Mouse (Mus musculus) urinary bladder, adult 2 months (tissue): ENCODE results near the gene Nkx1-1. TPM values are rescaled to one million over a fixed set of nuclear protein-coding genes. Genes with fewer than 3 reads are reported as not detected.

Experiments
- DNase-seq: peaks from one replicate; pipeline ENCODE4 v3.0.0; 2022; ENCODE audit warnings: low spot score
- polyA plus RNA-seq: library from polyadenylated mRNA; depleted of rRNA; stranded (reverse); fragments of >200 nt; gene quantifications from 2 replicates; pipeline ENCODE4 v1.2.3, GENCODE M21; 2012; rRNA removed

The Nkx1-1 gene
- not detected in 2 replicates for polyA plus RNA-seq

- no peak for DNase-seq
Measured at GRCm38 (mm10) chr5:33433201-33434138, at the start of gene Nkx1-1. TSS of gene Nkx1-1 (minus strand) at chr5:33433976.

DNA sequence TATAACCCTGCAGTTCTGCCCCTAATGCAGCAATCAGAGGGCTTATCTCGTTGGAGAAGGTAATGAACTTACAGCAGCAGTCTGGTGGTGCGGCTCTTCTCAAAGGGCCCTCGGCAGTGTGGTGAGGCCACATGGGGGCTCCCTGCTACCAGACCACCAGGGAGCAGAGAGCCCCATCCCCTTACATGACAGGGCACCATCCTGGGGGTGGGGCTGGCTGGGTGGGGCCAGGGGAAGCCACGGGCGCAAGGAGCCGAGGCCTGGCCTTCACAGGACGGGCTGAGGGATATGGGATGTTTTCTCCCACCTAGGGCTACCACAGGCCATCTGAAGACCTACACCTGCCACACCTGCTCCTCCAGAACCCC lies 47.5 kb upstream of the Nkx1-1 start:
- DNase-seq, result no peak

DNA sequence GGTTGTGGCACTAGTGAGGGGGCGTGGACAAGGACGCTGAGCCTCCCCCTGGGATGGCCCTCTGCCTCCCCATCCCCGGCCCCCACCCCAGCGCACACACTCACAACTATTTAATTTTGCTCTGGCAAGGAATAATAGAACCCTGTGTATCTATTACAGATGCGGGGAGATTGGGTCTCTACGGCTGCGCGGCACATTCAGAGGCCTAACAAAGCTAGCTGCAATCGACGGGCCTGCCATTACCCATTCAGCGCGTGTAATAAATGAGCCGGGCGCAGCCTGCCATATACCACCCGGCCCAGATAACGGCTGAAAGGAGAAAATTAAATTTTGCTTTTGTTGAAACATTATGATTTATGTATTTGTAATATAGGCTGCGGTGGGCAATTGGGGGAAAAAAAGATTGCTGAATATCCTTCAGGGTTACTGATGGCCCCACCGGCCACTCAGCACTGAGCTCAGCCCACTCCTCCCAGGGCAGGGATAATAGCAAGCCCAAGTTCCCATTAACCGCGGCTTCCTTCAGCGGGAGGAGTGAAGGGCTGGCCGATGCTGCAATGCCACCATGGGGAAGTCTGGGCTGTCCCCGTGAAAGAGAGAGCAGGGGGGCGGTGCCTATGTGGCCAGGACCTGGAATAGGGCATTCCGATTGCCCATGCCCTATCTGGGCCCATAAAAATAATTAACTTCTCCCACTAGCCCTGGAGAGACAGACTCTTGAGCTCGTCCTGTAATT lies 47.0 kb upstream of the Nkx1-1 start:
- no peak for DNase-seq

DNA sequence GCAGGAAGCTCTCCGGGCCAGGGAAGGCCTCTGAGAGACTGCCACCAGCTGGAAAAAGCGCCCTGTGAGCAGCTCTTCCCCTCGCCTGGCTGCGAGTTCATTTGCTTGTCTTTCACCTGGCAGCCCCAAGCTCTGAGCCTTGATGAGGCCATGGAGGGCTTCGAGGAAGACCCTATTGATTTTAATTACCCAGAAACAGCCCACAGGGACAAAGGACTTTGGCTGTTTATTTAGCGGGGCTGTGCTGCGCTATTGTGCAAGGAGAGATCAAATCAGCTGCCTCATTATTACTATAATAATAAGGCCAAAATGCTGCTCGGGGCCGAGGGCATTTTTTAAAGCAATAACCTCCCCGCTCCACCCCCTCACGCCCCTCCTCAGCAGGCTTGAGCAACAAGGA lies 31.7 kb upstream of the Nkx1-1 start:
- no peak for DNase-seq

DNA sequence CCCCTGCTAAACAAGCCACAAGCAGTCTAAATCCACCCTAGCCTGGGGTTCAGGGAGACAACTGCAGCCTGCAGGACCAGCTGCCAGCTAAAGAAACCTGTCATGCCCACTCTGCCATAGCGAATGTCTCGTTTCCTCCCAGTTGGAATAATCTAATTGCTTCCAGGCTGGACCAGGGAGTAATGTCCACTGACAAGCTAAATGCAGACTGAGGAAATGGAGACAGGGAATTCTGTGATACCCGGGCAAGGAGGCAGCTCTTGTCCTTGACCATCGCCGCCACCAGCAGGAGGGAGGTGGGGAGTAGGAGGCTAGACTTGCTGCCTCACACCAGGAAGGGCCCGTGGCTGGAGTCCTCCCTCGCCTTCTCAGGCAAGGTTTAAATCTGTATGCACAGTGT lies 30.6 kb upstream of the Nkx1-1 start:
- DNase-seq, result no peak

DNA sequence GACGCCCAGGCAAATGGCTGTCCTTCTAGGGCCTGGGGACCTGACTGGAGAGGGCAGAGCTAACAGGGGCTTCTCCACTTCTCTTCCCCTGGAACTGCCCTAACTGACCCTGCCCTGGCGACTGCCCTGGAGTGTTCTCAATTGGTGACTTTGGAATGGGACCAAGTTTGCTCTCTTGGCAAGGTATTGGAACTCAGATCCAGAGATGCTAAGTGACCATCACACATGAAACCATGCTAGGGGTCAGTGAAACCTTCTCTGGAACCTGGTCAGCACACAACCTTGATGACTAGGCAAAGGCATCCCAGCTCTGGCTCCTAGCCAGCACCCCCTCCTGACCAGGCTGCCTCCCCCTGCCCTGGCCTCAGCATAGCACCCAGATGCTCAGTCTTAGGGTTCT lies 25.3 kb upstream of the Nkx1-1 start:
- no peak for DNase-seq

DNA sequence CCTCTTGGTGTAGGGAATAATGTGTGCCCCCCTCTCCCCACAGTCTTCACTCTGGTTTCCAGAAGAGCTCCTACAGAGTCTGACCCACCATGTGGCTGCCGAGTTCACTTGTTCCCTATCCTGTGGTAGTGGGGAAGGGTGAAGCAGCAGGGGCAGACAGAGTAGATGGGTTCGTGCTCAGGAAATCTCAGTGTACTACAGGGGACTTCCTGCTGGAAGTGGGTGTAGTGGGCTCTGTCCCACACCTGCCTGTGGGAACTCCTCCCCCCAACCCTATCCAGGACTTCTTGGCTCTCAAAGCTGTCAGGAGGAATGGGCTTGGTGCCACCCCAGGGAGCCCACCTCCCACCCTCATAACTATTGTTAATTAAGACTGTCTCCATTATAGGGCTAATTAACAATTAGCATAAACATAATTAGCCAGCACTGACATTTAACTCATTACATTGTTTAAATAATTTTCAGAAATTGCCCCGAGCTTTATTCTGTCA lies 24.4 kb upstream of the Nkx1-1 start:
- DNase-seq, result no peak

- no peak for DNase-seq
Measured at GRCm38 (mm10) chr5:33455737-33456136, 22.0 kb upstream of the Nkx1-1 start.

DNA sequence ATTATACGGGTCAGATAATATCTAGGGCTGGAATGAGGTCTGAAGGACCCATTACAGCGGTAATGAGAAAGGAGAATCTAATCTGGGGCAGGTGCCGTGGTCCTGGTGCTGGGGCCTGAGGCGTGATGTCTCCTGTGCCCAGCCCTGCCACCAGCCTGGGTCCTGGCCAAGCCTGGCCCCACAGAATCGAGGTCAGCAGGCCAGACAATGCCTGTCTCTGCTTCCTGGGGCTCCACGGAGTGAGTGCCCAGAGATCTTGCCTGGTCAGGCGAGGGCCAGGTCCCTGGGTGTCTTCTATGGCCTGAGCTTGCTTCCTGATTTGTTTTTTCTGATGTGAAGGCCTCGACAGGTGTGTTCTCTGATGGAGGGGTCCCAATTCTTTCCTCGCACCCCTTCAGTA lies 10.0 kb upstream of the Nkx1-1 start:
- DNase-seq, result no peak

DNA sequence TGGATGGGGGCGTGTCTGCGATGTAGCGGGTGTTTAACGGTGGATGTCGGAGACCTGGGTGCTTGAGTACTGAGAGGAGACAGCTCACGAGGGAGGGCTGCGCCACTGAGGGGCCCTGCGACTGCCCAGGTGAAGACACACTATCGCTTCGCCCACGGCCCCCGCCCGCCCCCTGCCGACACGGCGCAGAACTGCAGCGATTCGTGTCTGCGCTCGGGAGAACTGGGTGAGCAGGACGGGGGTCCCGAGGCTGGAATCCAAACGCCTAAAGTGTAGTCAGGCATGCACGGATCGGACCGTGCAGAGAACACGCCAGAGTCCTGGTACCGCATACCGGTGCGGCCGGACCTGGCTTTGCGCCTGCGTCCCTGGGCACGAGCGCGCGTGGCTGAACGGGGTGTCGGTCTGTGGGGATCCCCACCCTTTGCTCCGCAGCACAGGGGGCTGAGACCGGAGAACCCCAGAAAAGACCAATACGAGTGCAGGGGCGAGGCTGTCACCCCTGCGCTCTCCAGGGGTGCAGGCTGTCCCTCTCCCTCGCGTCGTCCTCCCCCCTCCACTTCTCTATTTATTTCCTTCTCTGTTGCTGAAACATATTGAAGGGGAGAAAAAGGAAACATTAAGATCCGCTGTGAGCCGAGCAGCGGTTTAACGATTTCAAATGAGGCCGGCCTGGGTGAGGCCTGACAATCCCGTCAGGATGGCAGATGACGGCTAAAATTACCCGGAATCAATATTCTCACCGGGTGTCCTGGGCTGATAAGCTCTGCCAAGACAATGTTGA lies 9.3 kb upstream of the Nkx1-1 start:
- no peak for DNase-seq

DNA sequence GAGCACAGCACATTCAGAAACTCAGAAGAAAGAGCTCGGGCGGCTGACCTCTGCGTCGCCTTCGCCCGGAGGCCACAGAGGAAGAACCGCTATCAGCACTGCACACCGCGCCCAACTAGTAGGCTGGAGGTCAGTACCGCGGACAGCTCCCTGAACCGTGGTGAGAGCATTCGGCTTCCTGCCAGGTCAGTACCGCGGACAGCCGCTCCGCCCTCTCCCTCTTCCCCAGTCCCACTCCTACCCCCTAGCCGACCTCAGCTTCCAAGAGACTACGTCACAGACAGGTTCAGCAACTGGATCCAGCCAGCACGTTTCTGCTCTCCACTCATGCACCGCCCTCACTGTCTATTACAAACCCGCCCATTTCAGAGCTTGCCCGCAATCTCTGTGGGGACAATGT lies 4.4 kb upstream of the Nkx1-1 start:
- DNase-seq, result peak; percentile 85

- no peak for DNase-seq
Measured at GRCm38 (mm10) chr5:33435941-33436340, 2.2 kb upstream of the Nkx1-1 start.

GRCm38 (mm10) chr5:33435151-33435550 lies 1.4 kb upstream of the Nkx1-1 start:
- no peak for DNase-seq

DNA sequence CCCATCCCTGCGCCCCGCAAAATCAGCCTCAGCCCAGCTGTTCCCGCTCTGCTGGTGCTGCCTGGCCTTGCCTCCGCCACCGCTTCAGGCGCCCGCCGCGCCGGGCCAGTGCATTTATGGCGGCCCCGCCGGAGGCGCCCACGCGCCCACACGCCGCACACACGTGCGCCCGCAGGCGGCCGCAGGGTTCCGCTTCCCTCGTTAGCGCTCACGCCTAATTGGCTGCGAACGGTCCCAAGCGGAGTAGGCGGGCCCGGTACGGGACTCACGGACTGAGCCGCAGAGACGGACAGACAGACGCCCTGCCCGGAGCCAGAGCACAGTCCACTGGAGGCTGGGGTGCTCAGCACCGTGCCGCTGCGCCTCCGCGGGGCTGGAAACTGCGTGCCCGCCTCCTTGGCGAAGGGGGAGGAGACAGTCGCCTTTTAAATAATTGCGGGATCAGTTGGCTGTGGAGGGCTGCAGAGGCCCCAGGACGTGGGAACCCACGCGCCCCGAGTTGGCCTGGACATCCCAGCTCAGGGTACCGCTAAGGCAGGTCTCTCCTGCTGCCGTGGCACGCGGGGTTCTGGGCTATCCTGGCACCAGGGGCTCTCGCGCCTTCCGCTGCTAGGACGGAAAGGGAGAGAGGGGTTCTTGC lies 485 bp upstream of the Nkx1-1 start:
- DNase-seq, result no peak

GRCm38 (mm10) chr5:33432057-33432935 lies 1.5 kb downstream of the Nkx1-1 start:
- DNase-seq, result no peak

DNA sequence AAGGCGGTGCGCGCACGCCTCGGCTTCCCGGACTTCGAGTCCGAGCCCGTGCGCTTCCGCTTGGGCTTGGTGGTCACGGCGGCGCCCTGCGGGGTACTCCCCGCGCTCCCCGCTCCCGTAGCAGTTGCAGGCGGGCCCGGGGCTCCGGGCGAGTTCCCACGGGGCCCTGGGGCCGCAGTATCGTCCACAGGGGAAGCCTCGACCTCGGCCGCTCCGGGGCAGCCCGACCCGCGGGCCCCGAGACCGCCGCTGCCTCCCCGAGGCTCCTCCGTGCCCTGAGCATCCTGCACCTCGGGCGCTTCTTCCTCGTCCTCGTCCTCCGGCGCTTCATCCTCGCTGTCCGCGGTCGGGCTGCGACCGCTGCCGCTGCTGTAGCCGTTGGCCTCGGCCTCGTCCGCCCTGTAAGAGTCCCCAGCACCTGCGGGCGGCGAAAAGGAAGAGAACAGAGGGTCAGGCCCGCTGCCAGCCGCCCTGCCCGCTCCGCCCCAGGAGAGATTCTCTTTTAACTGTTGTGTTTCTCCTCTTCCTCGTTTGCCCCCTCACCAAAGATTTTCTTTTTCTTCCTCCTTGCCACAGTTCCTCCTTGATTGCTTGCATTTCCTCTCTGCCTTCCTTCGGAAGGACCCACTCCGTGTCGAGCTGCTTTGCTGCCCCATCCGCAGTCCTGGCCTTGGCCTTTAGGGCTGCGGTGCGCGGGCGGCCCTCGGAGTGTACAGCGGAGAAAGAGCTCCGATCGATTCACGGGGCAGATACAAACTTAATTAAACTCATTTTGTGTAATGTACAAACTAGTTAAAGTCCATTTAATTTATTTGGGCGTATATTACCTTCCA lies 2.4 kb downstream of the Nkx1-1 start:
- DNase-seq, result no peak

DNA sequence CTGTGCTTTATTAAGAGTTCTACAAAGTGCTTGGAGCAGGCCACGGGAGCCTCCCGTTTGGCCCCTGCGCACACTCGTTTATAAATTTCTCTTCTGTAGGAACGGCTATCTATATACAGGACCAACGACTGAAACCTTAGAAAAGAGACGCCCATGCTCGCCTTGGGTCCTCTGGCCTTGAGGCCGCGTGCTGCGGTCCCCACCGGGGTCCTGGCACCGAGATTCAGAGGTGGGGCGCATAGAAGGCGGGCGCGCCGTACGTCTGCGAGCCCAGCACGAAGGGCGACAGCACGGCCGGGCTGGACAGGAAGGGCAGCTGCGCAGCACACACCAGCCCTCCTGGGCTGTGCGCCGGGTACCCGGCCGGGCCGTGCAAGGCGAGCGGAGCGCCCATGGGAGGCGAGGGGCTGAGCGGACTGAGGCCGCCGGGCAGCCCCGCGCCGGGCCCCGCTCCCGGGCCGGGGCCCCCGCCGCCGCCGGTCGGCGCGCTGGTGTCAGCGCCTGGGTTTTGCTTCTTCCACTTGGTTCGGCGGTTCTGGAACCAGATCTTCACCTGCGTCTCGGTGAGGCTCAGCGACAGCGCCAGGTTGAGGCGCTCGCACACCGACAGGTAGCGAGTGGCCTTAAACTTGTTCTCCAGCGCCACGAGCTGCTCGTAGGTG lies 3.1 kb downstream of the Nkx1-1 start:
- DNase-seq, result no peak

GRCm38 (mm10) chr5:33430106-33430505 lies 3.7 kb downstream of the Nkx1-1 start:
- no peak for DNase-seq

DNA sequence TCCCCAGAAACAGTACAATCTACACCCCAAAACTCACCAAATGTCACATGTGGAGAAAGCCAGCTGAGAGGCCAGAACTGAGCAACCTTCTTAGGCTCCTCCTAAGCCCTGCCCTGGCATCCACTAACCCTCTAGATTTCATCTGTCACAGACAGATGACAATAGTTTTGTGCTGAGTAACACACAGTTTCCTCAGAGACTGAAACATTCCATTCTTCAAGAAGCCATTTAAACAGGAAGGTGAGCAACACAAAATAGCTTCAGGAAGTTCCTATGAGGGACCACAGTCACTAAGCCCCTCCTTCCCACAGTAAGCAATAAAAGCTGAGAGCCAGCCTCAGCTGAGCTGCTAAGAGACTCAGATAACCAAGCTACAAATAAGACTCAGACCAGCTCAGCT lies 6.3 kb downstream of the Nkx1-1 start:
- DNase-seq, result no peak
